Mouse (Mus musculus) E14TG2a.4 (cell line): ENCODE measurements around the gene Golga2.

Experiments
- CTCF ChIP-seq: conservative IDR thresholded peaks from 2 replicates; pipeline ENCODE4 v1.5.1; 2014; ENCODE audit warnings: low read length
- NANOG ChIP-seq: IDR thresholded peaks from 2 replicates; pipeline ENCODE4 v1.6.1; 2014; ENCODE audit warnings: borderline replicate concordance, low read length, mixed read lengths
- POU5F1 ChIP-seq: IDR thresholded peaks from 2 replicates; pipeline ENCODE4 v1.6.1; 2014; ENCODE audit warnings: low read length, borderline replicate concordance

- no peak for TF ChIP-seq CTCF
- TF ChIP-seq POU5F1: no peak
- no peak for TF ChIP-seq NANOG
These were observed 21.8 kb downstream of the Golga2 start for GRCm38 (mm10) chr2:32308870-32309568.
